Mouse (Mus musculus) cortical plate, adult 2 months (tissue): ENCODE results near the gene Ccdc155. TPM values are rescaled to one million over a fixed set of nuclear protein-coding genes. Genes with fewer than 3 reads are reported as not detected.

Experiments used
- H3K27ac ChIP-seq: fragments of 200-500 bp; 2 replicates; pipeline ENCODE4 v1.5.1; 2012; ENCODE audit warnings: low read length, control low read depth, inconsistent platforms; ENCODE audit not compliant: insufficient read depth
- H3K4me1 ChIP-seq: fragments of 200-500 bp; 2 replicates; pipeline ENCODE4 v1.6.1; 2011; ENCODE audit warnings: low read length; ENCODE audit not compliant: control insufficient read depth, insufficient read depth
- H3K4me3 ChIP-seq: fragments of 200-500 bp; 2 replicates; pipeline ENCODE4 v1.5.1; 2011; ENCODE audit warnings: mild to moderate bottlenecking, low read length, control low read depth; ENCODE audit not compliant: insufficient read depth
- CTCF ChIP-seq: fragments of 200-500 bp; IDR thresholded peaks from 2 replicates; pipeline ENCODE4 v1.5.1; 2011; ENCODE audit warnings: mild to moderate bottlenecking, control low read depth, low read length; ENCODE audit not compliant: insufficient read depth; ENCODE audit errors: extremely low read depth
- POLR2A ChIP-seq: fragments of 200-500 bp; IDR thresholded peaks from 2 replicates; pipeline ENCODE4 v1.6.1; 2011; ENCODE audit warnings: mild to moderate bottlenecking, low read length, control low read depth; ENCODE audit not compliant: insufficient read depth; ENCODE audit errors: extremely low read depth
- polyA plus RNA-seq: library from polyadenylated mRNA; depleted of rRNA; stranded (reverse); fragments of >200 nt; gene quantifications from 2 replicates; pipeline ENCODE4 v1.2.3, GENCODE M21; 2012; rRNA removed

Ccdc155 gene
- polyA plus RNA-seq, 1 experiment: 4.7 TPM

GRCm38 (mm10) chr7:45137171-45138006 is 67.3 kb downstream of the Ccdc155 start:
- H3K4me3 ChIP-seq: no peak overlapping the region
- TF ChIP-seq POLR2A (no peak), CTCF (no peak)
- no peaks in the 10 kb centered on the region for H3K4me1 ChIP-seq
- no peak overlapping the region for H3K27ac ChIP-seq

- TF ChIP-seq CTCF (peak; percentile 81), POLR2A (no peak)
- Histone ChIP-seq H3K27ac (no peak within 1 kb of the TSS), H3K4me1 (no peaks in the 10 kb centered on the region), H3K4me3 (peak within 1 kb of the TSS; percentile 38)
Measured at GRCm38 (mm10) chr7:45135993-45136567, 68.6 kb downstream of the Ccdc155 start, which contains the start of the genes Gm45713 and Flt3l. Gene Gm45713 (minus strand): TSS chr7:45136231. Gene Flt3l (minus strand): TSS chr7:45136432.

- no peak overlapping the region for H3K4me3 ChIP-seq
- H3K4me1 ChIP-seq: no peaks in the 10 kb centered on the region
- no peak overlapping the region for H3K27ac ChIP-seq
- TF ChIP-seq CTCF (no peak), POLR2A (no peak)
Measured at GRCm38 (mm10) chr7:45135370-45135769, 69.3 kb downstream of the Ccdc155 start.

- TF ChIP-seq CTCF: no peak
- no peak for TF ChIP-seq POLR2A
- Histone ChIP-seq H3K27ac (no peak overlapping the region), H3K4me1 (no peaks in the 10 kb centered on the region), H3K4me3 (no peak overlapping the region)
Measured at GRCm38 (mm10) chr7:45134544-45135026, 70.1 kb downstream of the Ccdc155 start.

Other genes with a start within 250 kb of the Ccdc155 start
- 154 and 164 TPM in 2 replicates for gene Cpt1c, start 230.0 kb downstream of the Ccdc155 start, polyA plus RNA-seq
- gene Prmt1, start 218.3 kb downstream of the Ccdc155 start, polyA plus RNA-seq: 162 and 169 TPM in 2 replicates
- gene Irf3, start 207.2 kb downstream of the Ccdc155 start, polyA plus RNA-seq: 82.4 and 87.4 TPM in 2 replicates
- 6.0 and 6.2 TPM in 2 replicates for gene Bcl2l12, start 206.2 kb downstream of the Ccdc155 start, polyA plus RNA-seq
- gene Scaf1, start 188.5 kb downstream of the Ccdc155 start, polyA plus RNA-seq: 126 and 128 TPM in 2 replicates
- 34.2 and 38.3 TPM in 2 replicates for gene Rras, start 186.9 kb downstream of the Ccdc155 start, polyA plus RNA-seq
- gene Prr12, start 152.0 kb downstream of the Ccdc155 start, polyA plus RNA-seq: 14.6 and 15.5 TPM in 2 replicates
- 89.5 and 92.3 TPM in 2 replicates for gene Nosip, start 142.5 kb downstream of the Ccdc155 start, polyA plus RNA-seq
- gene Prrg2, start 142.2 kb downstream of the Ccdc155 start, polyA plus RNA-seq: 21.4 and 23.2 TPM in 2 replicates
- 12.8 and 13.1 TPM in 2 replicates for gene Rcn3, start 112.7 kb downstream of the Ccdc155 start, polyA plus RNA-seq
- gene Fcgrt, start 101.0 kb downstream of the Ccdc155 start, polyA plus RNA-seq: 30.7 and 37.0 TPM in 2 replicates
- 361 and 402 TPM in 2 replicates for gene Rps11, start 80.5 kb downstream of the Ccdc155 start, polyA plus RNA-seq
- 1,470 and 1,570 TPM in 2 replicates for gene Rpl13a, start 76.1 kb downstream of the Ccdc155 start, polyA plus RNA-seq
- gene Gm45713, start 68.7 kb downstream of the Ccdc155 start, polyA plus RNA-seq: 0.08 and 0.32 TPM in 2 replicates
- 18.4 and 20.8 TPM in 2 replicates for gene Flt3l, start 68.5 kb downstream of the Ccdc155 start, polyA plus RNA-seq
- 59.4 and 60.2 TPM in 2 replicates for gene Pih1d1, start 50.6 kb downstream of the Ccdc155 start, polyA plus RNA-seq
- gene Aldh16a1, start 50.3 kb downstream of the Ccdc155 start, polyA plus RNA-seq: 8.1 and 10.3 TPM in 2 replicates
- gene Slc17a7, start 40.9 kb downstream of the Ccdc155 start, polyA plus RNA-seq: 1,033 and 1,121 TPM in 2 replicates
- 0.38 and 0.62 TPM in 2 replicates for gene Gfy, start 25.3 kb downstream of the Ccdc155 start, polyA plus RNA-seq
- gene Pth2, start 23.9 kb downstream of the Ccdc155 start, polyA plus RNA-seq: not detected in 2 replicates
- gene Dkkl1, start 7.3 kb upstream of the Ccdc155 start, polyA plus RNA-seq: 41.4 and 47.2 TPM in 2 replicates
- 5.0 and 6.4 TPM in 2 replicates for gene Tead2, start 10.9 kb upstream of the Ccdc155 start, polyA plus RNA-seq
- gene Cd37, start 34.2 kb upstream of the Ccdc155 start, polyA plus RNA-seq: 10.6 and 11.9 TPM in 2 replicates
- 2.1 TPM in 2 replicates for gene Slc6a16, start 36.2 kb upstream of the Ccdc155 start, polyA plus RNA-seq
- gene Slc6a21, start 72.6 kb upstream of the Ccdc155 start, polyA plus RNA-seq: 0.08 and 0.30 TPM in 2 replicates
- 29.1 and 35.1 TPM in 2 replicates for gene Trpm4, start 128.9 kb upstream of the Ccdc155 start, polyA plus RNA-seq
- 0.35 and 0.55 TPM in 2 replicates for gene Hrc, start 130.4 kb upstream of the Ccdc155 start, polyA plus RNA-seq
- gene Ppfia3, start 162.1 kb upstream of the Ccdc155 start, polyA plus RNA-seq: 164 and 167 TPM in 2 replicates
- gene Lin7b, start 165.7 kb upstream of the Ccdc155 start, polyA plus RNA-seq: 336 TPM in 2 replicates
- 720 and 793 TPM in 2 replicates for gene Snrnp70, start 190.8 kb upstream of the Ccdc155 start, polyA plus RNA-seq
- gene Kcna7, start 200.8 kb upstream of the Ccdc155 start, polyA plus RNA-seq: not detected in 2 replicates
- gene Ntf5, start 208.8 kb upstream of the Ccdc155 start, polyA plus RNA-seq: 0.04 and 0.08 TPM in 2 replicates
- gene Lhb, start 215.9 kb upstream of the Ccdc155 start, polyA plus RNA-seq: 0.17 TPM in 1 of 2 replicates, not detected in the other
- 25.7 and 26.4 TPM in 2 replicates for gene Gys1, start 230.0 kb upstream of the Ccdc155 start, polyA plus RNA-seq
- gene Ruvbl2, start 233.2 kb upstream of the Ccdc155 start, polyA plus RNA-seq: 41.7 and 47.4 TPM in 2 replicates